Mouse (Mus musculus) ES-E14 (cell line): ENCODE measurements around the gene Ctsz.

Source experiments
- CHD2 ChIP-seq: IDR thresholded peaks from 2 replicates; pipeline ENCODE4 v1.6.1; 2014; ENCODE audit warnings: mild to moderate bottlenecking, low read depth, low read length, inconsistent platforms
- HCFC1 ChIP-seq: IDR thresholded peaks from 2 replicates; pipeline ENCODE4 v1.6.1; 2012; ENCODE audit warnings: low read length, inconsistent platforms, borderline replicate concordance; ENCODE audit not compliant: insufficient read depth

DNA sequence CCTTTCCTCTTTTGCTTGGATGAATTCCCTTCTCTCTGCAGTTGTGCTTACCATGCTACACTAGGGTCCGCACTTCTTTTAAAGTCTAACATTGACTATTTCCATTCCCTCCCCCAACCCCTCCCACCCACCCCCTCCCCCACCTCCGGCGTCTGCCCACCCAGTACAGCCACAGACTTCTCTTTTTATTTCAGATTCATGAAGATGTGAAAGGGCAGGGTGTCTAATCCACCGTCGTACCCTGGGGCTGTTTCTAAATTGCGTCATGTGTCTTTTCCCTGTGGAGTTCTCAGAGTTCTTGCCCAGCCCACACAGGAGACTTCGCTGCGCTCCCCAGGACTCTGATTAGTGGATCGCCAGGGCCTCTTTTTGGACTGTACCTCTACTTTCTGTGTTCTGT, 46.3 kb downstream of the Ctsz start:
- TF ChIP-seq CHD2: no peak
- TF ChIP-seq HCFC1: no peak
